Mouse (Mus musculus) lung, embryonic 14.5 days (tissue): ENCODE data around the gene Atn1. TPM values are rescaled to one million over a fixed set of nuclear protein-coding genes. Genes with fewer than 3 reads are reported as not detected.

Experiments used
- ATAC-seq: fragments of 200-750 bp; cut with Nextera tagmentation; 2 replicates; pipeline ENCODE4 v1.8.0; 2017; ENCODE audit warnings: mild to moderate bottlenecking, moderate TSS enrichment, moderate library complexity; ENCODE audit not compliant: insufficient read depth
- DNase-seq: peaks from one replicate; pipeline ENCODE4 v3.0.0-alpha.2; 2015
- H3K27ac ChIP-seq: fragments of 300-500 bp; sonication (generic); 2 replicates; pipeline ENCODE4 v1.5.1; 2014; ENCODE audit warnings: low read depth, mild to moderate bottlenecking, moderate library complexity
- H3K27me3 ChIP-seq: fragments of 300-500 bp; sonication (generic); 2 replicates; pipeline ENCODE4 v1.6.1; 2014; ENCODE audit warnings: low read length, control low read depth; ENCODE audit not compliant: insufficient read depth
- H3K36me3 ChIP-seq: fragments of 300-500 bp; sonication (generic); 2 replicates; pipeline ENCODE4 v1.6.1; 2014; ENCODE audit warnings: control low read depth; ENCODE audit not compliant: insufficient read depth
- H3K4me1 ChIP-seq: fragments of 300-500 bp; sonication (generic); 2 replicates; pipeline ENCODE4 v1.6.1; 2014; ENCODE audit warnings: antibody characterized with exemption, control low read depth; ENCODE audit not compliant: insufficient read depth
- H3K4me2 ChIP-seq: fragments of 300-500 bp; sonication (generic); 2 replicates; pipeline ENCODE4 v1.6.1; 2014; ENCODE audit warnings: mild to moderate bottlenecking
- H3K4me3 ChIP-seq: fragments of 300-500 bp; sonication (generic); 2 replicates; pipeline ENCODE4 v1.5.1; 2014; ENCODE audit warnings: low read depth, low read length
- H3K9ac ChIP-seq: fragments of 300-500 bp; sonication (generic); 2 replicates; pipeline ENCODE4 v1.6.1; 2014
- H3K9me3 ChIP-seq: fragments of 300-500 bp; sonication (generic); 2 replicates; pipeline ENCODE4 v1.6.1; 2016; ENCODE audit warnings: low read depth, low read length, control low read depth
- CTCF ChIP-seq: IDR thresholded peaks from 2 replicates; pipeline ENCODE4 v1.5.1; 2016; ENCODE audit warnings: antibody characterized with exemption, low read depth
- WGBS: fragments of 180-500 bp; shearing (Covaris S2); extraction: QIAGEN DNeasy Blood & Tissue Kit; methylation state at CpG from one replicate; pipeline ENCODE4 v1.1.7; 2014; 5-methylcytosine and 5-hydroxymethylcytosine counted together
- polyA plus RNA-seq: library from polyadenylated mRNA; unstranded; fragments of >200 nt; fragmentation: Nextera tagmentation; extraction: Ambion mirVana; gene quantifications from 2 replicates; pipeline ENCODE4 v1.2.1, GENCODE M21; 2014

The Atn1 gene
- polyA plus RNA-seq, 1 experiment from 2014 or later = 15.1 TPM

GRCm38 (mm10) chr6:124722876-124723473 lies 33.3 kb downstream of the Atn1 start:
- TF ChIP-seq CTCF = no peak
- Histone ChIP-seq H3K27ac (no peak overlapping the region), H3K4me1 (no peaks in the 10 kb centered on the region), H3K4me3 (no peak overlapping the region), H3K4me2 (no peak overlapping the region), H3K27me3 (no peaks in the 10 kb centered on the region), H3K9ac (no peak overlapping the region), H3K9me3 (no peaks in the 10 kb centered on the region), H3K36me3 (no peaks in the 10 kb centered on the region)
- 70% methylated on average over 6 of the region's 6 CpGs for WGBS
- ATAC-seq (no peak), DNase-seq (no peak)

GRCm38 (mm10) chr6:124720904-124721303 lies 35.4 kb downstream of the Atn1 start:
- no peak for ATAC-seq
- WGBS = 54% methylated on average over 11 of the region's 11 CpGs
- H3K27me3 ChIP-seq = no peaks in the 10 kb centered on the region
- H3K4me3 ChIP-seq = peak overlapping the region; percentile 43; the same call in 1 of the 2 replicates
- no peaks in the 10 kb centered on the region for H3K9me3 ChIP-seq
- peak overlapping the region; percentile 46; the same call in 1 of the 2 replicates for H3K27ac ChIP-seq
- no peak for TF ChIP-seq CTCF
- H3K4me1 ChIP-seq = no peaks in the 10 kb centered on the region
- peak overlapping the region; percentile 57 for H3K9ac ChIP-seq
- DNase-seq = no peak
- H3K4me2 ChIP-seq = peak overlapping the region; percentile 56
- peaks cover 19% of the 10 kb centered on the region for H3K36me3 ChIP-seq

- no peaks in the 10 kb centered on the region for H3K27me3 ChIP-seq
- peak overlapping the region; percentile 56 for H3K4me2 ChIP-seq
- H3K9me3 ChIP-seq = no peaks in the 10 kb centered on the region
- WGBS = 47% methylated on average over 7 of the region's 7 CpGs
- H3K27ac ChIP-seq = peak overlapping the region; percentile 81
- no peak for TF ChIP-seq CTCF
- no peaks in the 10 kb centered on the region for H3K4me1 ChIP-seq
- peak overlapping the region; percentile 57 for H3K9ac ChIP-seq
- peak overlapping the region; percentile 43 for H3K4me3 ChIP-seq
- ATAC-seq (no peak), DNase-seq (no peak)
- H3K36me3 ChIP-seq = peaks cover 33% of the 10 kb centered on the region
Observed at GRCm38 (mm10) chr6:124719354-124719978, 36.9 kb downstream of the Atn1 start.

GRCm38 (mm10) chr6:124718703-124719102 lies 37.6 kb downstream of the Atn1 start:
- Histone ChIP-seq H3K36me3 (peaks cover 41% of the 10 kb centered on the region), H3K4me3 (peak overlapping the region; percentile 43), H3K27me3 (no peaks in the 10 kb centered on the region), H3K4me1 (peaks cover 1% of the 10 kb centered on the region; the same call in 1 of the 2 replicates), H3K9me3 (no peaks in the 10 kb centered on the region), H3K9ac (peak overlapping the region; percentile 57), H3K4me2 (peak overlapping the region; percentile 56), H3K27ac (peak overlapping the region; percentile 81)
- DNase-seq = peak; percentile 72
- WGBS = 53% methylated on average over 15 of the region's 16 CpGs
- ATAC-seq = peak; percentile 48
- no peak for TF ChIP-seq CTCF

- no peaks in the 10 kb centered on the region for H3K9me3 ChIP-seq
- no peak for ATAC-seq
- DNase-seq = no peak
- peak overlapping the region; percentile 56 for H3K4me2 ChIP-seq
- peak overlapping the region; percentile 81 for H3K27ac ChIP-seq
- H3K4me3 ChIP-seq = peak overlapping the region; percentile 43
- peaks cover 8% of the 10 kb centered on the region for H3K4me1 ChIP-seq
- WGBS = 54% methylated on average over 13 of the region's 13 CpGs
- no peak for TF ChIP-seq CTCF
- H3K36me3 ChIP-seq = peaks cover 42% of the 10 kb centered on the region
- H3K9ac ChIP-seq = peak overlapping the region; percentile 57
- no peaks in the 10 kb centered on the region for H3K27me3 ChIP-seq
Observed at GRCm38 (mm10) chr6:124717968-124718367, 38.4 kb downstream of the Atn1 start.

GRCm38 (mm10) chr6:124716864-124717490 lies 39.3 kb downstream of the Atn1 start:
- ATAC-seq = no peak
- Histone ChIP-seq H3K9ac (peak overlapping the region; percentile 57; the same call in 1 of the 2 replicates), H3K9me3 (no peaks in the 10 kb centered on the region), H3K27me3 (no peaks in the 10 kb centered on the region), H3K36me3 (peaks cover 42% of the 10 kb centered on the region), H3K4me2 (peak overlapping the region; percentile 56), H3K4me1 (peaks cover 10% of the 10 kb centered on the region), H3K27ac (no peak overlapping the region), H3K4me3 (peak overlapping the region; percentile 43)
- peak; percentile 84 for DNase-seq
- peak; percentile 76 for TF ChIP-seq CTCF
- 56% methylated on average over 20 of the region's 20 CpGs for WGBS

- WGBS = 14% methylated on average over 11 of the region's 11 CpGs
- peak overlapping the region; percentile 93 for H3K9ac ChIP-seq
- peaks cover 53% of the 10 kb centered on the region for H3K36me3 ChIP-seq
- peak overlapping the region; percentile 99 for H3K4me2 ChIP-seq
- H3K27ac ChIP-seq = peak overlapping the region; percentile 70
- no peak for TF ChIP-seq CTCF
- ATAC-seq (no peak), DNase-seq (no peak)
- peaks cover 14% of the 10 kb centered on the region for H3K4me1 ChIP-seq
- no peaks in the 10 kb centered on the region for H3K27me3 ChIP-seq
- H3K4me3 ChIP-seq = peak overlapping the region; percentile 97
- no peaks in the 10 kb centered on the region for H3K9me3 ChIP-seq
Observed at GRCm38 (mm10) chr6:124712918-124713317, 43.4 kb downstream of the Atn1 start.
